Mouse (Mus musculus) olfactory bulb, adult 2 months (tissue): ENCODE results near the gene Pigyl.

ENCODE experiments used
- CTCF ChIP-seq: fragments of 200-500 bp; IDR thresholded peaks from 2 replicates; pipeline ENCODE4 v1.5.1; 2012; ENCODE audit warnings: low read depth, mild to moderate bottlenecking, low read length, moderate library complexity; ENCODE audit not compliant: insufficient read depth
- POLR2A ChIP-seq: fragments of 200-500 bp; IDR thresholded peaks from 2 replicates; pipeline ENCODE4 v1.6.1; 2012; ENCODE audit warnings: mild to moderate bottlenecking, low read depth, low read length, moderate library complexity; ENCODE audit not compliant: insufficient read depth

DNA sequence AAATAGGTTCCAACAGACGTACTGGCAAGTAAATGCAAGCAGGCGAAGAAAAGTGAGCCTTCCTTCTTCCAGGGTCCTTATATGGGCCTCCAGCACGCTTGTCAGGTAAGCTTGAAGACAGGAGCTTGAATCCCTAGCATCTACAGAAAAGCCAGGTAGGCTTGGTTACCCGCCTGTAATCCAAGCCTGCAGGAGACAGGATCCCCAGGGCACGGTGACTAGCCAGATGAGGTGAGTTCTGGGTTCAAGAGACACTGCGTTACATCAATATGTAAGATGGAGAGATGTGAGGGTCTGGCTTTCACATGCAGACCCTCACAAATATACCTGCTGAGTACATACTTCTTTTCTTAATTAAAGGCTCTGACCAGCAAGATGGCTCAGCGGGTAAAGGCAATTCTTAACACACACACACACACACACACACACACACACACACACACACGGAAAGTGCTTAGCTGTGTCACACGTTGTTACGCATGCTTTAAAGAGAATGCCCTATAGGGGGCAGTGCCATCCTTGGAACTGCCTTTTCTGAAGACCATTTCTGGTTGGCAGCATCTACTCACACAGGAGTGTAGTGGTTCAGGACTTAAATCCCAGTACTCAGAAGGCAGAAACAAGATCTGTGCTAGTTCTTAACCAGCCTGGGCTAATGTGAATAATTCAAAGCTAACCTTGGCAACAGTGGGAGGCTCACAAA lies 38.7 kb upstream of the Pigyl start:
- no peak for TF ChIP-seq CTCF
- no peak for TF ChIP-seq POLR2A
